Mouse (Mus musculus): ENCODE data around the gene Arfrp1.

DNA sequence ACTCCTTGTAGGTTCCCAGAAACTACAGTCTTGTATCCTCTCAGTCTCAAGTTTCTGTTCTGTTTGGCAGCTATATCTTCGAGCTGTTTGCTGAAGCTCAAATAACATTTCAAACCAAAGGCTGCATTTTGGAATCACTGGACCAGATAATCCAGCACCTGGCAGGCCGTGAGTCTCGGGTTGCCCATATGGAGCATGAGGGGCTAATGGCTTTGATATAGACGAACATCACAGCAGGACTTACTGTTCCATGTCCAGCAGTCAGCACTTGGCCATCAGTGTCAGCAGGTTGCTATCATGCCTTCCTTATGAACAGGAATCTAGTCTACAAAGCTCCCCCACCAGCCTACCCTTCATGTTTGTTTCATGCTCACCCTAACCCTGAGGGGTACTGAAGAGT, 24.8 kb downstream of the Arfrp1 start:
- TF ChIP-seq MYOG (IDR thresholded peaks at IDR 0.05; ENCODE audit: control insufficient read depth in 1 of 3, insufficient read depth in 1 of 3, insufficient read length in 2 of 3, low read depth in 2 of 3), result no peak
- no peak for TF ChIP-seq POLR2A (IDR thresholded peaks at IDR 0.05; ENCODE audit: insufficient read length, low read depth)
- TF ChIP-seq POLR2AphosphoS2 (IDR thresholded peaks at IDR 0.05; ENCODE audit: insufficient read length, low read depth), result no peak
- no peak for TF ChIP-seq USF1 (IDR thresholded peaks at IDR 0.05; ENCODE audit: low read depth)
- no peak for TF ChIP-seq E2F4 (IDR thresholded peaks at IDR 0.05; ENCODE audit: insufficient read depth)
- no peak for TF ChIP-seq MAX (IDR thresholded peaks at IDR 0.05; ENCODE audit: low read depth)
- no peak for TF ChIP-seq TCF12 (IDR thresholded peaks at IDR 0.05; ENCODE audit: insufficient read depth, poor library complexity, severe bottlenecking)
- no peak for TF ChIP-seq TCF3 (IDR thresholded peaks at IDR 0.05; ENCODE audit: insufficient read length, low read depth)
- no peak for TF ChIP-seq REST (IDR thresholded peaks at IDR 0.05; ENCODE audit: insufficient read depth, insufficient read length)
